Mouse (Mus musculus) liver, embryonic 14.5 days (tissue): Measurements from ENCODE around the gene Arid3a. TPM values are rescaled to one million over a fixed set of nuclear protein-coding genes. Genes with fewer than 3 reads are reported as not detected.

Experiments used
- ATAC-seq: fragments of 200-750 bp; cut with Nextera tagmentation; 2 replicates; pipeline ENCODE4 v1.8.0; 2017; ENCODE audit warnings: moderate number of reproducible peaks, mild to moderate bottlenecking, moderate library complexity; ENCODE audit not compliant: insufficient read depth
- DNase-seq, 3 experiments: peaks; one replicate each; pipeline ENCODE4 v3.0.0-alpha.2; 2012 to 2013; ENCODE audit warnings: low read depth in 3 of 3, low spot score in 3 of 3
- H3K27ac ChIP-seq: fragments of 300-500 bp; sonication (generic); 2 replicates; pipeline ENCODE4 v1.5.1; 2014; ENCODE audit warnings: moderate library complexity, mild to moderate bottlenecking, control low read depth, inconsistent platforms
- H3K27me3 ChIP-seq: fragments of 300-500 bp; sonication (generic); 2 replicates; pipeline ENCODE4 v1.6.1; 2014; ENCODE audit warnings: mild to moderate bottlenecking, low read length, moderate library complexity; ENCODE audit not compliant: control insufficient read depth, insufficient read depth
- H3K36me3 ChIP-seq: fragments of 300-500 bp; sonication (generic); replicated peaks from 2 replicates; pipeline ENCODE4 v1.6.1; 2014; ENCODE audit warnings: low read depth; ENCODE audit not compliant: control insufficient read depth, insufficient read depth
- H3K4me1 ChIP-seq, 2 experiments: fragments of 200-500 bp in 1 of 2; fragments of 300-500 bp in 1 of 2; sonication (generic) in 1 of 2; replicated peaks; 2 replicates each; pipeline ENCODE4 v1.6.1; 2012 to 2014; ENCODE audit warnings: antibody characterized with exemption in 1 of 2, inconsistent platforms in 1 of 2, low read length in 1 of 2; ENCODE audit not compliant: control insufficient read depth in 2 of 2, insufficient read depth in 2 of 2
- H3K4me2 ChIP-seq: fragments of 300-500 bp; sonication (generic); 2 replicates; pipeline ENCODE4 v1.6.1; 2014; ENCODE audit warnings: low read depth, mild to moderate bottlenecking, control low read depth, moderate library complexity
- H3K4me3 ChIP-seq, 2 experiments: fragments of 200-500 bp in 1 of 2; fragments of 300-500 bp in 1 of 2; sonication (generic) in 1 of 2; 2 replicates each; pipeline ENCODE4 v1.5.1; 2012 to 2014; ENCODE audit warnings: low read depth in 2 of 2, low read length in 2 of 2, mild to moderate bottlenecking in 2 of 2, control low read depth in 1 of 2, inconsistent platforms in 1 of 2, moderate library complexity in 1 of 2; ENCODE audit not compliant: insufficient read depth in 1 of 2
- H3K9ac ChIP-seq: fragments of 300-500 bp; sonication (generic); replicated peaks from 2 replicates; pipeline ENCODE4 v1.6.1; 2014; ENCODE audit warnings: mild to moderate bottlenecking, control low read depth, moderate library complexity
- H3K9me3 ChIP-seq: fragments of 300-500 bp; sonication (generic); 2 replicates; pipeline ENCODE4 v1.6.1; 2016; ENCODE audit warnings: low read length, mixed read lengths; ENCODE audit not compliant: control insufficient read depth
- CTCF ChIP-seq: IDR thresholded peaks from 2 replicates; pipeline ENCODE4 v1.5.1; 2016; ENCODE audit warnings: antibody characterized with exemption, low read depth, control low read depth
- EP300 ChIP-seq: IDR thresholded peaks from 2 replicates; pipeline ENCODE4 v1.6.1; 2016; ENCODE audit warnings: antibody characterized with exemption, low read depth
- WGBS: fragments of 180-500 bp; shearing (Covaris S2); extraction: QIAGEN DNeasy Blood & Tissue Kit; methylation state at CpG from one replicate; pipeline ENCODE4 v1.1.7; 2014; ENCODE audit not compliant: insufficient replicate concordance; 5-methylcytosine and 5-hydroxymethylcytosine counted together
- polyA plus RNA-seq, 2 experiments: library from polyadenylated mRNA; depleted of rRNA in 1 of 2; stranded (reverse) in 1 of 2; unstranded in 1 of 2; fragments of >200 nt; fragmentation: Nextera tagmentation in 1 of 2; extraction: Ambion mirVana in 1 of 2; gene quantifications; 2 replicates each; pipeline versions ENCODE4 v1.2.1 to v1.2.3; 2012 to 2014

The Arid3a gene
- polyA plus RNA-seq, 2 experiments, result 3.9 to 5.5 TPM

DNA sequence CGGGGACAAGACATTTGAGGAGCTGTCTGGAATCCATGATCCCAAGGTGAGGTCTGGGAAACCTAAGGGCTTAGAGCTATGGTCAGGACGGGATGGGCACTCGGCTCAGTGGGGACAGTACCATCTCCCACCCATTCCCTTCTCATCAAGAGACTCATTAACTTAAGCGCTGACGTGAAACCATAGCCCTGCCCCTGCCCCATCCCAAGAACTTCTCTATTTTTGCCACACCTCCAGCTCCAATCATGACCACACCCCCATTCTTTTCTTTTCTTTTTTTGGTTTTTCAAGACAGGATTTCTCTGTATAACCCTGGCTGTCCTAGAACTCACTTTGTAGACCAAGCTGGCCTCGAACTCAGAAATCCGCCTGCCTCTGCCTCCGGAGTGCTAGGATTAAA is 47.8 kb downstream of the Arid3a start:
- H3K4me1 ChIP-seq, result no peaks in the 10 kb centered on the region
- no peak overlapping the region for H3K9ac ChIP-seq
- H3K36me3 ChIP-seq, result peaks cover 37% of the 10 kb centered on the region
- no peak for TF ChIP-seq CTCF
- TF ChIP-seq EP300, result no peak
- H3K27ac ChIP-seq, result no peak overlapping the region
- H3K4me3 ChIP-seq, result no peak overlapping the region
- H3K4me2 ChIP-seq, result no peak overlapping the region
- ATAC-seq (no peak), DNase-seq (no peak)
- H3K27me3 ChIP-seq, result peaks cover 22% of the 10 kb centered on the region
- WGBS, result 66% methylated on average over 8 of the region's 8 CpGs
- peaks cover 13% of the 10 kb centered on the region for H3K9me3 ChIP-seq

DNA sequence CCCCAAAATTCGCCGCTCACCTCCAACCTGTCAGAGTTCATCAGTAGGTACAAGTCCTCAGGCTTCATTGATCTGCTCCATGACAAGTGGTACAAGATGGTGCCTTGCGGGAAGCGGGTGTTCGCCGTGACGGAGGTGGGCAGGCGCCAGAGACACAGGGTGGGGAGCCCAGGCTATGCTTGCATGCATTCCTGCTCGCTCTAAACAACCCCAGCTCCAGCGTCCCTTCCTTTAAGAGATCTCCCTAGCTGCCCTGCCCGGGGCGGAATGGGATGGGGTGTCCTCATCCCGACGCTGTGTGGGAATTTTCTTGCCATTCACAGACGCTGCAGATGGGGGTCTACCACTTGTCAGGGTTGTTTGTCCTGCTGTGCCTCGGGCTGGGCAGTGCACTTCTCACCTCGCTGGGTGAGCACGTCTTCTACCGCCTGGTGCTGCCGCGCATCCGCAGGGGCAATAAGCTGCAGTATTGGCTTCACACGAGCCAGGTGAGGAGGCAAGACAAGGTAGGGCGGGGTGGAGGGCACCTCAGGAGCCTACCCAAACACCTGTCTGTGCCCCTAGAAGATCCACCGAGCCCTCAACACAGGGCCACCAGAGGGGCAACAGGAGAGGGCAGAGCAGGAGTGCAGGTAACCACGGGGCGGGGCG is 49.4 kb downstream of the Arid3a start:
- no peak overlapping the region for H3K9ac ChIP-seq
- WGBS, result 88% methylated on average over 28 of the region's 28 CpGs
- no peak overlapping the region for H3K4me2 ChIP-seq
- H3K27ac ChIP-seq, result no peak overlapping the region
- DNase-seq (no peak), ATAC-seq (no peak)
- H3K9me3 ChIP-seq, result peaks cover 13% of the 10 kb centered on the region
- no peaks in the 10 kb centered on the region for H3K4me1 ChIP-seq
- no peak for TF ChIP-seq CTCF
- TF ChIP-seq EP300, result no peak
- no peak overlapping the region for H3K4me3 ChIP-seq
- peaks cover 9% of the 10 kb centered on the region for H3K27me3 ChIP-seq
- H3K36me3 ChIP-seq, result peaks cover 37% of the 10 kb centered on the region

DNA sequence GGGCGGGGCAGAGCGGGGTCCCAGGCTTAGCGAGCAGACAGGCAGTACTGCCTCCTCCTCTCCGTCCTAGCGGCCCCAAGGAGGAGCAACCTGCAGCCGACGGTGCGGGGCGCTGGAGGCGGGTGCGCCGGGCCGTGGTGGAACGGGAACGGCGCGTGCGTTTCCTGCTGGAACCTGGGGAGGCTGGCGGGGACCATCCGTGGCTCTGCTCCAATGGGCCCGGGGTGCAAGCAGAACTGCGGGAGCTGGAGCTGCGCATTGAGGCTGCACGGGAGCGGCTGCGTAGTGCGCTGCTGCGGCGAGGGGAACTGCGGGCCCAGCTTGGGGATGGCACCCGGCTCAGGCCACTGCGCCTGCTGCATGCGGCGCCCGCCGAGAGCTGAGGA is 49.9 kb downstream of the Arid3a start:
- no peak overlapping the region for H3K4me2 ChIP-seq
- H3K4me3 ChIP-seq, result no peak overlapping the region
- H3K9me3 ChIP-seq, result peaks cover 13% of the 10 kb centered on the region
- no peak for TF ChIP-seq CTCF
- no peak for TF ChIP-seq EP300
- H3K27me3 ChIP-seq, result peaks cover 4% of the 10 kb centered on the region
- H3K27ac ChIP-seq, result no peak overlapping the region
- no peak overlapping the region for H3K9ac ChIP-seq
- H3K4me1 ChIP-seq, result no peaks in the 10 kb centered on the region
- DNase-seq, result no peak
- no peak for ATAC-seq
- peaks cover 37% of the 10 kb centered on the region for H3K36me3 ChIP-seq
- WGBS, result 91% methylated on average over 36 of the region's 36 CpGs

DNA sequence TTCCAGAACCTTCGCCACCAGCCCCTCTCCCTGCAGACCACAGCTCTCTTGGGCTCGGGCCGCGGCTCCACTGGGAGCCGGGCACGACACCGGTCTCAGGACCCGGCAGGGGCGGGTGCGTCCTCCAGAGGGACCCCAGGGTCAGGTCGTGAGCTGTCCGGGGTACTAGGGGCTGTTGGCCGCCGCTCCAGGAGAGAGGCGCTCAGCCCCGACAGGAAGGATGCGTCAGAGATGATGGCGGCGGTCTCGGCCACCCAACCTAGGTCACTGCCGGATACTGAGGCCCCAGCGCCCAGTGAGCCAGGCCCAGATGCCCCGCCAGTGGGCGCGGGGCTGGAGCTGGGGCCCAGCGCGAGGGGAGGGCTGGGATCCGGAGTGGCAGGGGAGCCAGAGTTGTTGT is 50.5 kb downstream of the Arid3a start:
- Histone ChIP-seq H3K27me3 (no peaks in the 10 kb centered on the region; the same call in 1 of the 2 replicates), H3K27ac (no peak overlapping the region), H3K9me3 (peaks cover 13% of the 10 kb centered on the region), H3K36me3 (peaks cover 37% of the 10 kb centered on the region), H3K4me1 (no peaks in the 10 kb centered on the region; a peak in 1 of 4 replicates), H3K9ac (no peak overlapping the region), H3K4me2 (no peak overlapping the region), H3K4me3 (no peak overlapping the region)
- DNase-seq, result no peak
- no peak for ATAC-seq
- TF ChIP-seq CTCF (no peak), EP300 (no peak)
- 96% methylated on average over 28 of the region's 28 CpGs for WGBS

DNA sequence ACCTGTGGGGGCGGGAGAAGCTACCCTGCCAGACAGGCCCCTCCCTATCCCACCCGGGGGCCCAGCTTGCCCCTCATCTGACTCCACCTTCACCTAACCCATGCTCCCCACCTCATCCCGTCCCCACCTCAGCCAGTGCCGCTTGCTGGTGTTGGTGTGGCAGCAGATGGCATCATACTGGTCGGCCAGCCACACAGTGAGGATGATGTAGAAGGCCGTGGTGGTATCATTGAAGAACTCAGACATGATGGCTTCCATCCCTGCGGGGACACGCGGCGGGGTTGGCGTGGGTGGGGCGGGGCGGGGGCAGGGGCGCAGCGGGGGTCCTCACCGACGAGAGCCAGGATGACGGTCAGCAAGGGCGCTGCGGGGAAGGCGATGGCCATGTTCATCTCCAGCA is 51.2 kb downstream of the Arid3a start:
- Histone ChIP-seq H3K27ac (no peak overlapping the region), H3K27me3 (no peaks in the 10 kb centered on the region; the same call in 1 of the 2 replicates), H3K9ac (no peak overlapping the region), H3K9me3 (peaks cover 13% of the 10 kb centered on the region), H3K36me3 (peaks cover 37% of the 10 kb centered on the region), H3K4me1 (peaks cover 2% of the 10 kb centered on the region in 2 experiments), H3K4me3 (no peak overlapping the region), H3K4me2 (no peak overlapping the region)
- DNase-seq (no peak), ATAC-seq (no peak)
- 95% methylated on average over 21 of the region's 21 CpGs for WGBS
- TF ChIP-seq CTCF (no peak), EP300 (no peak)
